In genomic region chr1:97947100-97947499, GRCm38 (mm10) we compare ENCODE assay signal across 22 mouse cellular contexts.
DNase-seq lines count a peak whose midpoint lies in the region; ATAC-seq and TF ChIP-seq lines count a peak whose summit lies in the region.
"Had no signal": no experiment of that assay in that cellular context is flagged by ENCODE, and none has a peak within 500 bp of the region (broad histone marks: within the 10 kb centered on the region; RNA-seq: fewer than 3 reads in every experiment).

No protein-coding gene starts in this region.

- H3K9me3 ChIP-seq in lung, embryonic 16.5 days (ENCODE audit: control insufficient read depth, low read length): no peaks in the 10 kb centered on the region
- H3K9me3 ChIP-seq in lung, postnatal 0 days (ENCODE audit: low read length): no peaks in the 10 kb centered on the region

- no peaks in the 10 kb centered on the region for H3K36me3 ChIP-seq in lung, embryonic 16.5 days (ENCODE audit: control insufficient read depth, insufficient read depth, low read length)
- H3K36me3 ChIP-seq in lung, postnatal 0 days (ENCODE audit: insufficient read depth, low read length): no peaks in the 10 kb centered on the region
- H3K36me3 ChIP-seq: G1E had no signal

- no peak overlapping the region for H3K4me3 ChIP-seq in lung, embryonic 16.5 days (ENCODE audit: low read length)
- no peak overlapping the region for H3K4me3 ChIP-seq in lung, postnatal 0 days (ENCODE audit: low read depth, low read length)

- no peak for TF ChIP-seq CTCF in lung, postnatal 0 days (IDR thresholded peaks at IDR 0.05)

- no peak overlapping the region for H3K4me2 ChIP-seq in lung, embryonic 16.5 days (ENCODE audit: low read depth, low read length)
- H3K4me2 ChIP-seq in lung, postnatal 0 days (replicated peaks; ENCODE audit: low read depth, low read length): no peak overlapping the region

- 57% methylated on average over 3 of the region's 3 CpGs for WGBS in lung, embryonic 16.5 days
- 67% methylated on average over 3 of the region's 3 CpGs for WGBS in lung, postnatal 0 days

- no peaks in the 10 kb centered on the region for H3K4me1 ChIP-seq in lung, embryonic 16.5 days (replicated peaks; ENCODE audit: control insufficient read depth, insufficient read depth, low read length)
- no peaks in the 10 kb centered on the region for H3K4me1 ChIP-seq in lung, postnatal 0 days (ENCODE audit: insufficient read depth, low read depth, low read length)

- H3K9ac ChIP-seq in lung, embryonic 16.5 days (ENCODE audit: low read length): no peak overlapping the region
- no peak overlapping the region for H3K9ac ChIP-seq in lung, postnatal 0 days (replicated peaks; ENCODE audit: low read depth)

- no peaks in the 10 kb centered on the region for H3K27me3 ChIP-seq in lung, embryonic 16.5 days (ENCODE audit: control insufficient read depth, insufficient read depth, low read depth, low read length)
- no peaks in the 10 kb centered on the region for H3K27me3 ChIP-seq in lung, postnatal 0 days (replicated peaks; ENCODE audit: insufficient read depth, low read length)
- H3K27me3 ChIP-seq: CH12.LX, Patski had no signal

- TF ChIP-seq EP300 in lung, postnatal 0 days (IDR thresholded peaks at IDR 0.05): no peak

- DNase-seq in lung, postnatal 25 days (ENCODE audit: low spot score): no peak
- peak; percentile 47 for DNase-seq in lung, postnatal 0 days (ENCODE audit: low spot score)
- no peak for DNase-seq in lung, adult 18-20 months
- DNase-seq in R1 (ENCODE audit: low read depth, low spot score): peak; percentile 6
- no peak for DNase-seq in thymus, postnatal 0 days (ENCODE audit: low spot score)
- DNase-seq: adrenal gland, adult 2 months; adrenal gland, adult 8-10 months; adrenal gland, postnatal 10 days; adrenal gland, postnatal 14 days; adrenal gland, postnatal 25 days; adrenal gland, postnatal 36 days; B cell, adult 2 months; cerebellum, adult 11 months; cerebellum, adult 11-12 months; cerebellum, adult 18-20 months; cerebellum, adult 2 months had no signal

- no peak overlapping the region for H3K27ac ChIP-seq in lung, embryonic 16.5 days (ENCODE audit: low read length)
- no peak overlapping the region for H3K27ac ChIP-seq in lung, postnatal 0 days (ENCODE audit: low read length)

- peak; percentile 64 for ATAC-seq in lung, embryonic 16.5 days (ENCODE audit: low read depth)
- ATAC-seq in lung, postnatal 0 days: peak; percentile 58
- ATAC-seq: activated CD4-positive, CD25-positive, alpha-beta regulatory T cell, adult 4 months; CD4-positive, CD25-positive, alpha-beta regulatory T cell, adult 4 months; Patski had no signal

Comparison
In these comparisons a context has a peak if more than half of its experiments do, and no peak if none do; other contexts are left out.
1. DNase-seq: peak in lung, postnatal 0 days (single experiment) and R1 (single experiment); none in lung, postnatal 25 days (single experiment), lung, adult 18-20 months (0 of 2) and thymus, postnatal 0 days (single experiment).